Mouse (Mus musculus) stomach, embryonic 14.5 days (tissue): ENCODE measurements at regions not wholly inside any gene's neighbourhood (a gene's known extent, or its start where the extent isn't known, plus 50 kb on each side); places are given as distances from the start of the nearest gene placed in this dataset.

Experiments
- ATAC-seq: fragments of 200-750 bp; cut with Nextera tagmentation; 2 replicates; pipeline ENCODE4 v1.8.0; 2017; ENCODE audit warnings: low read depth, moderate TSS enrichment; ENCODE audit not compliant: insufficient number of reproducible peaks, insufficient read depth, low FRiP score
- H3K27ac ChIP-seq: fragments of 300-500 bp; sonication (generic); 2 replicates; pipeline ENCODE4 v1.5.1; 2014; ENCODE audit warnings: mild to moderate bottlenecking, low read length, moderate library complexity, mixed read lengths
- H3K27me3 ChIP-seq: fragments of 300-500 bp; sonication (generic); 2 replicates; pipeline ENCODE4 v1.6.1; 2014; ENCODE audit warnings: low read length, control low read depth, mixed read lengths; ENCODE audit not compliant: control insufficient read depth, insufficient read depth
- H3K36me3 ChIP-seq: fragments of 300-500 bp; sonication (generic); 2 replicates; pipeline ENCODE4 v1.6.1; 2014; ENCODE audit warnings: mild to moderate bottlenecking, control low read depth, low read length, moderate library complexity, mixed read lengths; ENCODE audit not compliant: control insufficient read depth, insufficient read depth
- H3K4me1 ChIP-seq: fragments of 300-500 bp; sonication (generic); 2 replicates; pipeline ENCODE4 v1.6.1; 2014; ENCODE audit warnings: low read length, control low read depth, mixed read lengths; ENCODE audit not compliant: control insufficient read depth, insufficient read depth
- H3K4me2 ChIP-seq: fragments of 300-500 bp; sonication (generic); replicated peaks from 2 replicates; pipeline ENCODE4 v1.6.1; 2014; ENCODE audit warnings: low read depth, low read length, control low read depth
- H3K4me3 ChIP-seq: fragments of 300-500 bp; sonication (generic); 2 replicates; pipeline ENCODE4 v1.5.1; 2014; ENCODE audit warnings: low read depth, low read length, control low read depth
- H3K9ac ChIP-seq: fragments of 300-500 bp; sonication (generic); replicated peaks from 2 replicates; pipeline ENCODE4 v1.6.1; 2014; ENCODE audit warnings: low read depth, mild to moderate bottlenecking, control low read depth, low read length, moderate library complexity, mixed read lengths
- H3K9me3 ChIP-seq: fragments of 300-500 bp; sonication (generic); 2 replicates; pipeline ENCODE4 v1.6.1; 2016; ENCODE audit warnings: low read depth, low read length, control low read depth; ENCODE audit not compliant: control insufficient read depth
- WGBS: fragments of 180-500 bp; shearing (Covaris S2); extraction: QIAGEN DNeasy Blood & Tissue Kit; methylation state at CpG from one replicate; pipeline ENCODE4 v1.1.7; 2014; 5-methylcytosine and 5-hydroxymethylcytosine counted together

DNA sequence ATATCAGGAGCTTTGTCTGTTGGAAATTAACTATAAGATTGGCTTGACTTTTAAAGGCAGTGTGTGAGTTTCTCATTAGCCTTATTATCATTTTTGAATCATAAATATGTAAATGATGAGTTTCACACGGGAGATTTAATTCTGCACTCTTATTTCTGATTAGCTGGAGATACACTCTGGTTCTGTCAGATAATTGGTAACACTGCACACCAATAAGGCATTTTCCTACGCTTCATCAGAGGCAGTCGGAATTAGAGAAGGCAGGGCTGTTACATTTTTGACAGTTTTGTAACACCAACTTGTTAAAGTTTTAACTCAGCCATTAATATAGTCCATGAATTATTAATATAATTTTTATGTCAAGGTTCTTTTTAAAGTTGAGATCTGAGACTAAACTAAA, 347.3 kb downstream of the Zfp352 start:
- WGBS: 80% methylated on average over 3 of the region's 3 CpGs
- Histone ChIP-seq H3K9ac (no peak overlapping the region), H3K4me2 (no peak overlapping the region), H3K9me3 (no peaks in the 10 kb centered on the region), H3K36me3 (no peaks in the 10 kb centered on the region), H3K4me3 (no peak overlapping the region), H3K4me1 (no peaks in the 10 kb centered on the region), H3K27ac (no peak overlapping the region), H3K27me3 (no peaks in the 10 kb centered on the region)
- ATAC-seq: no peak

- Histone ChIP-seq H3K4me2 (no peak overlapping the region), H3K27ac (no peak overlapping the region), H3K27me3 (no peaks in the 10 kb centered on the region), H3K9ac (no peak overlapping the region), H3K4me3 (no peak overlapping the region), H3K9me3 (no peaks in the 10 kb centered on the region), H3K36me3 (no peaks in the 10 kb centered on the region), H3K4me1 (no peaks in the 10 kb centered on the region)
- 83% methylated on average over 10 of the region's 10 CpGs for WGBS
- no peak for ATAC-seq
Observed at GRCm38 (mm10) chr4:90576139-90577082, 357.8 kb downstream of the Zfp352 start.

- H3K27ac ChIP-seq: no peak overlapping the region
- H3K36me3 ChIP-seq: no peaks in the 10 kb centered on the region
- no peak overlapping the region for H3K4me2 ChIP-seq
- WGBS: 39% methylated on average over 2 of the region's 2 CpGs
- ATAC-seq: no peak
- no peaks in the 10 kb centered on the region for H3K4me1 ChIP-seq
- no peaks in the 10 kb centered on the region for H3K9me3 ChIP-seq
- H3K9ac ChIP-seq: no peak overlapping the region
- no peaks in the 10 kb centered on the region for H3K27me3 ChIP-seq
- no peak overlapping the region for H3K4me3 ChIP-seq
Observed at GRCm38 (mm10) chr4:90598326-90598725, 379.7 kb downstream of the Zfp352 start.

DNA sequence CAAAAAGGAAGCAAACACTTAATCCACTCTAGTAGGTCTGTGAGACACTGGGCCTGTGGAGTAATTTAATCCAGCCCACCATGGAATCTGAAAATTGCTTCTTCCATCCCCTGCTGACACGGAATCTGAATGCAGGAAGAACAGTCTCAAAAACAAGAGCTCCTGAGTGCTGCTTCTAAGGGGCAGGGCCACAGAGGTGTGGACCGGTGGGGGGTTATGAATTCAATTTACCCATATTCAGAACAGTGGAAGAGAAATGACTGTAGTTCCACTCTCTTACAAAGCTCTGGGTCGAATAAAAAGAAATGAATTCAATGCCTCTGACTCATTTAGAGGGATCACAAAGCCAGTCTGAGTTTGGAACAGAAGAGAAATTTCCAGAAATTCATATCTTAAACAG, 390.3 kb downstream of the Zfp352 start:
- Histone ChIP-seq H3K4me3 (no peak overlapping the region), H3K27me3 (no peaks in the 10 kb centered on the region), H3K9me3 (no peaks in the 10 kb centered on the region), H3K4me2 (no peak overlapping the region), H3K4me1 (no peaks in the 10 kb centered on the region), H3K36me3 (no peaks in the 10 kb centered on the region), H3K27ac (no peak overlapping the region), H3K9ac (no peak overlapping the region)
- WGBS: 43% methylated on average over 3 of the region's 3 CpGs
- no peak for ATAC-seq

DNA sequence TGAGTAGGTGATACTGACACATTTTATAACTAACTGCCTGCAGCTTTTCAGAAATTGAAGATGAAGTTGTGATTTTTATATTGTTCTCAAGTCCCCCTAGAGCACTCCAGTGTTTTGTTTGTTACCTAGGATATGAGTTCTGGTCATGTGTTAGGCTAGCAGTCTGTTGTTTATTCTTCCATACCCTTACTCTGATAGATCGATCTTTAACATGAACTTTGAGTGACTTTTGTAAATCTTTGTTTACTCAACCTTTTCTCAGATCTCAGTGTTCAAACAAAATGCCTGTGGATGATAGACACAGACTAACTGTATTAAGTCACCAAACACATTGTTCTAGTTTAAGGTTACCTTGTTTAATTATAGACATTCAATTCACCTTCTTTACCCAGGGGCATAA, 409.3 kb downstream of the Zfp352 start:
- Histone ChIP-seq H3K4me3 (no peak overlapping the region), H3K36me3 (no peaks in the 10 kb centered on the region), H3K9me3 (no peaks in the 10 kb centered on the region), H3K4me1 (no peaks in the 10 kb centered on the region), H3K9ac (no peak overlapping the region), H3K4me2 (no peak overlapping the region), H3K27me3 (no peaks in the 10 kb centered on the region), H3K27ac (no peak overlapping the region)
- peak; percentile 42; the same call in 1 of the 2 replicates for ATAC-seq
- WGBS: 35% methylated on average over 1 of the region's 1 CpGs

DNA sequence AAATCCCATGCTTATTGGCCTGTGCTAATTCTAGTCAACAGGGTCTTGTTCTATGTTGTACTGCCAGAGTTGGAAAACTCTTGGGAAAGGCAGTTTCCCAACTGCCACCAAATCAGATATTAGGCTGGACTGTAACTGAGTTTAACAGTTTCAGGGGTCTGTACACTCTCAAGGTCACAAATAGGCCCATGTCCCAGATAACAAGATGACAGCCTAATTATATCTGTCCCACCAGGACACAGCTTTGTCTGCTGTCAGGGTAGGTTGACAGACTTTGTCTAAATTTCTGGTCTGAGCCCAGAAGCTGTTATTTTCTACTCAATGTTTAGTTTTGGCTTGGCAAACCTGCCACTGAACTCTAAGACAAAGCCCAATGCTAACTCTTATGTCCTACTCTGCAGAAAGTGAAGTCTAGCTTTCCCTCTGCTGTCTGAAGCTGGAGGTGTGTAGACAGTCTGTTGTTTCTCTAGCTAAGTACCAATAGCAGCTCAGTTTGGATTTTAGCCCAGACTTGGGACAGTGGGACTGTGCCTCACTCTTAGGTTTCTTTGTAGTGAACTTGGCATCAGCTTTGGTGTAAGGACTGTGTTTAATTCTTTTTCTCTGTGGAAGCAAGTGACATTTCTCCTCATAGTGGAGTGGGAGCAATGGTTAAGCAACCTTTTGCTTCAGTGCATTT, 453.8 kb downstream of the Zfp352 start:
- Histone ChIP-seq H3K4me1 (no peaks in the 10 kb centered on the region), H3K9ac (no peak overlapping the region), H3K27ac (no peak overlapping the region), H3K4me2 (no peak overlapping the region), H3K4me3 (no peak overlapping the region), H3K9me3 (no peaks in the 10 kb centered on the region), H3K27me3 (no peaks in the 10 kb centered on the region), H3K36me3 (no peaks in the 10 kb centered on the region)
- no peak for ATAC-seq

- H3K27me3 ChIP-seq: no peaks in the 10 kb centered on the region
- no peak overlapping the region for H3K9ac ChIP-seq
- H3K4me2 ChIP-seq: no peak overlapping the region
- no peak for ATAC-seq
- no peak overlapping the region for H3K4me3 ChIP-seq
- 76% methylated on average over 5 of the region's 5 CpGs for WGBS
- no peak overlapping the region for H3K27ac ChIP-seq
- H3K36me3 ChIP-seq: no peaks in the 10 kb centered on the region
- no peaks in the 10 kb centered on the region for H3K4me1 ChIP-seq
- H3K9me3 ChIP-seq: no peaks in the 10 kb centered on the region
Observed at GRCm38 (mm10) chr4:90696945-90697344, 478.3 kb downstream of the Zfp352 start.

GRCm38 (mm10) chr4:90729168-90729567, 510.5 kb downstream of the Zfp352 start:
- Histone ChIP-seq H3K9me3 (no peaks in the 10 kb centered on the region), H3K9ac (no peak overlapping the region), H3K27me3 (no peaks in the 10 kb centered on the region), H3K4me2 (no peak overlapping the region), H3K27ac (no peak overlapping the region), H3K4me1 (no peaks in the 10 kb centered on the region), H3K4me3 (no peak overlapping the region), H3K36me3 (no peaks in the 10 kb centered on the region)
- no peak for ATAC-seq
- 86% methylated on average over 2 of the region's 2 CpGs for WGBS
